Mouse (Mus musculus): Measurements from ENCODE around the gene Olfr914.

The Olfr914 gene

GRCm38 (mm10) chr9:38604802-38605201 lies at the start of gene Olfr914:
TSS of gene Olfr914 (plus strand) at chr9:38605102.
- no peak for DNase-seq

GRCm38 (mm10) chr9:38579878-38580277 lies 25.0 kb upstream of the Olfr914 start, which contains the start of gene Olfr912:
TSS of gene Olfr912 (plus strand) at chr9:38580178.
- no peak for DNase-seq

- DNase-seq: no peak
These were observed 13.8 kb upstream of the Olfr914 start for GRCm38 (mm10) chr9:38591056-38591455.

GRCm38 (mm10) chr9:38592459-38592858 lies 12.4 kb upstream of the Olfr914 start, which contains the start of gene Olfr913:
TSS of gene Olfr913 (plus strand) at chr9:38592759.
- no peak for DNase-seq

GRCm38 (mm10) chr9:38632406-38632805 lies 27.5 kb downstream of the Olfr914 start:
- DNase-seq: no peak

GRCm38 (mm10) chr9:38659775-38660174 lies 54.9 kb downstream of the Olfr914 start, which contains the start of gene Olfr916:
TSS of gene Olfr916 (minus strand) at chr9:38659875.
- no peak for DNase-seq

Data from right cerebral cortex, postnatal 25 days (tissue).